Mouse (Mus musculus) common myeloid progenitor, adult 5-6 weeks (primary cell): Measurements from ENCODE around the gene Gm5475. TPM values are rescaled to one million over a fixed set of nuclear protein-coding genes. Genes with fewer than 3 reads are reported as not detected.

ENCODE experiments used
- total RNA-seq: library from RNA; stranded (forward); fragments of 200-1000, 187-1606 nt; gene quantifications from 2 replicates; pipeline ENCODE4 v1.2.3, GENCODE M21; 2017

The Gm5475 gene
- total RNA-seq, 1 experiment from 2014 or later: not detected

Other genes with a start within 250 kb of the Gm5475 start
- 77.0 and 94.4 TPM in 2 replicates for gene Atf1, start 194.3 kb upstream of the Gm5475 start, total RNA-seq
- not detected in 2 replicates for gene Tmprss12, start 141.3 kb upstream of the Gm5475 start, total RNA-seq
- gene Mettl7a1, start 118.0 kb upstream of the Gm5475 start, total RNA-seq: 68.5 and 80.8 TPM in 2 replicates
- not detected in 2 replicates for gene Mettl7a3, start 87.2 kb upstream of the Gm5475 start, total RNA-seq
- gene Methig1, start 69.0 kb upstream of the Gm5475 start, total RNA-seq: not detected in 2 replicates
- gene Mettl7a2, start 68.9 kb upstream of the Gm5475 start, total RNA-seq: not detected in 2 replicates
- not detected in 2 replicates for gene Higd1c, start 57.6 kb upstream of the Gm5475 start, total RNA-seq
- gene Slc11a2, start 2.9 kb downstream of the Gm5475 start, total RNA-seq: 19.7 and 30.4 TPM in 2 replicates
- 20.1 and 30.2 TPM in 2 replicates for gene Letmd1, start 46.9 kb downstream of the Gm5475 start, total RNA-seq
- 2.6 and 4.0 TPM in 2 replicates for gene Csrnp2, start 73.3 kb downstream of the Gm5475 start, total RNA-seq
- gene Tfcp2, start 129.9 kb downstream of the Gm5475 start, total RNA-seq: 10.1 and 16.9 TPM in 2 replicates
- 0.19 and 1.4 TPM in 2 replicates for gene Pou6f1, start 177.8 kb downstream of the Gm5475 start, total RNA-seq
- gene Dazap2, start 193.2 kb downstream of the Gm5475 start, total RNA-seq: 155 and 179 TPM in 2 replicates
- 5.1 TPM in 1 of 2 replicates, not detected in the other for gene Smagp, start 214.8 kb downstream of the Gm5475 start, total RNA-seq
- gene Bin2, start 247.4 kb downstream of the Gm5475 start, total RNA-seq: 134 and 142 TPM in 2 replicates